Mouse (Mus musculus) MEL (cell line): ENCODE measurements around the gene Cdkn1b. TPM values are rescaled to one million over a fixed set of nuclear protein-coding genes. Genes with fewer than 3 reads are reported as not detected.

Experiments used
- DNase-seq: peaks from one replicate; pipeline ENCODE4 v3.0.0; 2011; ENCODE audit warnings: low read depth, low spot score
- H3K27ac ChIP-seq: 2 replicates; pipeline ENCODE4 v1.5.1; 2012; ENCODE audit warnings: low read depth, mild to moderate bottlenecking, control low read depth, low read length, moderate library complexity; ENCODE audit not compliant: control insufficient read depth
- H3K27me3 ChIP-seq, 2 experiments: fragments of 150-350 bp in 1 of 2; sonication (generic) in 1 of 2; 2 replicates each; pipeline ENCODE4 v1.6.1; 2012; ENCODE audit warnings: low read length in 2 of 2, mild to moderate bottlenecking in 2 of 2, improper control_type of control experiment in 1 of 2, moderate library complexity in 1 of 2; ENCODE audit not compliant: insufficient read depth in 2 of 2, control insufficient read depth in 1 of 2
- H3K36me3 ChIP-seq, 2 experiments: 2 replicates each; pipeline ENCODE4 v1.6.1; 2012 to 2014; ENCODE audit warnings: low read length in 2 of 2, improper control_type of control experiment in 1 of 2, inconsistent platforms in 1 of 2, mild to moderate bottlenecking in 1 of 2; ENCODE audit not compliant: insufficient read depth in 2 of 2, control insufficient read depth in 1 of 2
- H3K4me1 ChIP-seq, 2 experiments: fragments of 150-350 bp in 1 of 2; sonication (generic) in 1 of 2; 2 replicates each; pipeline ENCODE4 v1.6.1; 2012; ENCODE audit warnings: low read length in 2 of 2, improper control_type of control experiment in 1 of 2, mild to moderate bottlenecking in 1 of 2; ENCODE audit not compliant: insufficient read depth in 2 of 2, control insufficient read depth in 1 of 2
- H3K4me3 ChIP-seq, 2 experiments: fragments of 150-350 bp in 1 of 2; sonication (generic) in 1 of 2; 2 replicates each; pipeline ENCODE4 v1.5.1; 2012; ENCODE audit warnings: low read depth in 2 of 2, low read length in 2 of 2, mild to moderate bottlenecking in 2 of 2, moderate library complexity in 2 of 2, control low read depth in 1 of 2, improper control_type of control experiment in 1 of 2; ENCODE audit not compliant: control insufficient read depth in 1 of 2, insufficient read depth in 1 of 2
- H3K79me2 ChIP-seq: 2 replicates; pipeline ENCODE4 v1.6.1; 2012; ENCODE audit warnings: mild to moderate bottlenecking, low read length, moderate library complexity; ENCODE audit not compliant: control insufficient read depth, poor library complexity, insufficient read depth
- H3K9ac ChIP-seq: 2 replicates; pipeline ENCODE4 v1.6.1; 2012; ENCODE audit warnings: low read depth, mild to moderate bottlenecking, control low read depth, low read length, moderate library complexity; ENCODE audit not compliant: control insufficient read depth, poor library complexity, severe bottlenecking
- H3K9me3 ChIP-seq: fragments of 150-350 bp; sonication (generic); replicated peaks from 2 replicates; pipeline ENCODE4 v1.6.1; 2012; ENCODE audit warnings: mild to moderate bottlenecking, low read length, improper control_type of control experiment, moderate library complexity; ENCODE audit not compliant: insufficient read depth
- BHLHE40 ChIP-seq: IDR thresholded peaks from 2 replicates; pipeline ENCODE4 v1.6.1; 2012; ENCODE audit warnings: low read depth, mild to moderate bottlenecking, inconsistent platforms, low read length, improper control_type of control experiment, borderline replicate concordance
- CHD1 ChIP-seq: IDR thresholded peaks from 2 replicates; pipeline ENCODE4 v1.6.1; 2012; ENCODE audit warnings: low read depth, mild to moderate bottlenecking, inconsistent platforms, low read length, improper control_type of control experiment
- CHD2 ChIP-seq: IDR thresholded peaks from 2 replicates; pipeline ENCODE4 v1.6.1; 2011; ENCODE audit warnings: low read length, improper control_type of control experiment
- E2F4 ChIP-seq: IDR thresholded peaks from 2 replicates; pipeline ENCODE4 v1.6.1; 2011; ENCODE audit warnings: low read depth, low read length, improper control_type of control experiment, borderline replicate concordance
- EP300 ChIP-seq, 2 experiments: IDR thresholded peaks; 2 replicates each; pipeline ENCODE4 v1.6.1; 2011; ENCODE audit warnings: improper control_type of control experiment in 2 of 2, low read length in 2 of 2, low read depth in 1 of 2, mild to moderate bottlenecking in 1 of 2
- ETS1 ChIP-seq: IDR thresholded peaks from 2 replicates; pipeline ENCODE4 v1.6.1; 2012; ENCODE audit warnings: low read depth, mild to moderate bottlenecking, inconsistent platforms, low read length, improper control_type of control experiment, moderate library complexity
- GABPA ChIP-seq: IDR thresholded peaks from 2 replicates; pipeline ENCODE4 v1.6.1; 2012; ENCODE audit warnings: low read depth, mild to moderate bottlenecking, inconsistent platforms, low read length, improper control_type of control experiment, moderate library complexity
- HCFC1 ChIP-seq: IDR thresholded peaks from 2 replicates; pipeline ENCODE4 v1.6.1; 2012; ENCODE audit warnings: low read depth, mild to moderate bottlenecking, inconsistent platforms, low read length, improper control_type of control experiment, moderate library complexity
- JUND ChIP-seq: IDR thresholded peaks from 2 replicates; pipeline ENCODE4 v1.6.1; 2011; ENCODE audit warnings: low read depth, mild to moderate bottlenecking, improper control_type of control experiment, low read length
- KAT2A ChIP-seq: conservative IDR thresholded peaks from 2 replicates; pipeline ENCODE4 v1.6.1; 2012; ENCODE audit warnings: low read depth, low read length, improper control_type of control experiment, inconsistent platforms
- MAX ChIP-seq: IDR thresholded peaks from 2 replicates; pipeline ENCODE4 v1.6.1; 2011; ENCODE audit warnings: low read length, improper control_type of control experiment
- MAZ ChIP-seq: IDR thresholded peaks from 2 replicates; pipeline ENCODE4 v1.6.1; 2012; ENCODE audit warnings: low read depth, mild to moderate bottlenecking, inconsistent platforms, low read length, improper control_type of control experiment
- MYC ChIP-seq: IDR thresholded peaks from 2 replicates; pipeline ENCODE4 v1.6.1; 2011; ENCODE audit warnings: low read depth, mild to moderate bottlenecking, low read length, improper control_type of control experiment, moderate library complexity
- NELFE ChIP-seq: IDR thresholded peaks from 2 replicates; pipeline ENCODE4 v1.6.1; 2011; ENCODE audit warnings: low read depth, low read length, improper control_type of control experiment
- NRF1 ChIP-seq: IDR thresholded peaks from 2 replicates; pipeline ENCODE4 v1.6.1; 2014; ENCODE audit warnings: low read depth, mild to moderate bottlenecking, inconsistent platforms, low read length, improper control_type of control experiment, moderate library complexity; ENCODE audit not compliant: poor library complexity, insufficient read depth, severe bottlenecking
- POLR2A ChIP-seq, 2 experiments: IDR thresholded peaks; 2 replicates each; pipeline ENCODE4 v1.6.1; 2011 to 2012; ENCODE audit warnings: low read length in 2 of 2, mild to moderate bottlenecking in 2 of 2, control low read depth in 1 of 2, improper control_type of control experiment in 1 of 2, low read depth in 1 of 2, moderate library complexity in 1 of 2; ENCODE audit not compliant: control insufficient read depth in 1 of 2, insufficient read depth in 1 of 2, poor library complexity in 1 of 2
- POLR2AphosphoS2 ChIP-seq: IDR thresholded peaks from 2 replicates; pipeline ENCODE4 v1.6.1; 2011; ENCODE audit warnings: low read length, improper control_type of control experiment
- POLR2AphosphoS5 ChIP-seq: IDR thresholded peaks from 2 replicates; pipeline ENCODE4 v1.6.1; 2012; ENCODE audit warnings: low read depth, borderline replicate concordance, mild to moderate bottlenecking, inconsistent platforms, low read length, moderate library complexity, mixed read lengths
- SIN3A ChIP-seq: IDR thresholded peaks from 2 replicates; pipeline ENCODE4 v1.6.1; 2012; ENCODE audit warnings: low read length, improper control_type of control experiment, inconsistent platforms
- TAL1 ChIP-seq: IDR thresholded peaks from 2 replicates; pipeline ENCODE4 v1.6.1; 2012; ENCODE audit warnings: mild to moderate bottlenecking, inconsistent platforms, low read length, moderate library complexity, mixed read lengths
- TBP ChIP-seq: IDR thresholded peaks from 2 replicates; pipeline ENCODE4 v1.8.0; 2011; ENCODE audit warnings: low read depth, low read length, improper control_type of control experiment
- TCF12 ChIP-seq: IDR thresholded peaks from 2 replicates; pipeline ENCODE4 v1.6.1; 2014; ENCODE audit warnings: low read depth, mild to moderate bottlenecking, inconsistent platforms, low read length, improper control_type of control experiment, moderate library complexity
- UBTF ChIP-seq: IDR thresholded peaks from 2 replicates; pipeline ENCODE4 v1.6.1; 2012; ENCODE audit warnings: low read depth, mild to moderate bottlenecking, inconsistent platforms, low read length, improper control_type of control experiment, moderate library complexity, borderline replicate concordance; ENCODE audit not compliant: insufficient read depth
- USF2 ChIP-seq, 2 experiments: IDR thresholded peaks; 2 replicates each; pipeline ENCODE4 v1.6.1; 2011 to 2012; ENCODE audit warnings: improper control_type of control experiment in 2 of 2, low read length in 2 of 2, borderline replicate concordance in 1 of 2, inconsistent platforms in 1 of 2, low read depth in 1 of 2, mild to moderate bottlenecking in 1 of 2; ENCODE audit not compliant: insufficient read depth in 1 of 2
- ZMIZ1 ChIP-seq: IDR thresholded peaks from 2 replicates; pipeline ENCODE4 v1.6.1; 2012; ENCODE audit warnings: low read depth, mild to moderate bottlenecking, inconsistent platforms, low read length, improper control_type of control experiment, moderate library complexity
- ZNF384 ChIP-seq: IDR thresholded peaks from 2 replicates; pipeline ENCODE4 v1.6.1; 2012; ENCODE audit warnings: low read depth, mild to moderate bottlenecking, inconsistent platforms, low read length, improper control_type of control experiment
- polyA plus RNA-seq, 2 experiments: library from polyadenylated mRNA; stranded (reverse) in 1 of 2; unstranded in 1 of 2; fragments of >175 nt in 1 of 2; fragments of >200 nt in 1 of 2; gene quantifications; 2 replicates each; pipeline versions ENCODE4 v1.2.1 to v1.2.4; 2012; ENCODE audit warnings: low replicate concordance in 2 of 2, low read depth in 1 of 2; ENCODE audit not compliant: insufficient read length in 2 of 2, insufficient read depth in 1 of 2, missing spikeins in 1 of 2
- total RNA-seq: library from RNA; depleted of rRNA; stranded (reverse); fragments of 300-350 nt; gene quantifications from 2 replicates; pipeline ENCODE4 v1.2.3, GENCODE M21; 2012

The Cdkn1b gene
- total and polyA plus RNA-seq, 3 experiments, result 7.7 to 21.2 TPM; not detected in 1

DNA sequence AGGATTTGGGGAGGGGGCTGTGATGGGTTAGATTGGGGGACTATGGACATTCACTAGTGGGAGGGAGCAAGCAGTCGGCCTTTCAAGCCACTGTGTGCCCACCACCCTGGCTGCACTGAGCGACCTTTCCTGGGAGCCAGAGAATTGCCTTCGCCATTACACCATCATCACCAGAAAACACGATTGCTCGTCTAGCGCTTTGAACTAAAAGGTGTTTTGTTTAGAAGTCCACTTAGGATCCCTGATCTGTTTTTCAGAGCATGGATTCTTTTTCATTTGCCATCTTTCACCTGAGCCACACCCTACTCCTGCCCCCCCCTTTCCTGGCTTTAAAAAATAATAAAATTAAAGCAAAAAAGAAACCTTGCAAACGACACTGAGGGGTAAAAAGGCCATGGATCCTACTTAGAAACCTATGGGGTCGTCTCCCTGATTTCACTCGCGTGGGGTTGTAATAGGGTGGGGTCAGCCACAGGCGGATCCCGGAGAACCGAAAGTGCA lies 7.4 kb downstream of the Cdkn1b start:
- Histone ChIP-seq H3K36me3 (peaks cover 2 to 29% of the 10 kb centered on the region in 2 experiments; a peak in 3 of 4 replicates), H3K79me2 (peaks cover 37% of the 10 kb centered on the region), H3K27me3 (no peaks in the 10 kb centered on the region), H3K9me3 (no peaks in the 10 kb centered on the region), H3K9ac (peak overlapping the region; percentile 97), H3K27ac (peak overlapping the region; percentile 99), H3K4me1 (peaks cover 12 to 13% of the 10 kb centered on the region in 2 experiments), H3K4me3 (peak overlapping the region; percentile 81 to 91)
- TF ChIP-seq TBP (0 out of 2 replicates have a peak, but pooled peaks have one; percentile 6), USF2 (IDR thresholded peaks at IDR 0.05; ENCODE audit: borderline replicate concordance in 1 of 2, insufficient read depth in 1 of 2, low read depth in 1 of 2, low read length in 2 of 2) (no peak), UBTF (0 out of 2 replicates have a peak, but pooled peaks have one; percentile 73), MAX (no peak), TCF12 (peak; percentile 49; the same call in 1 of the 2 replicates), POLR2AphosphoS5 (peak; percentile 27; the same call in 1 of the 2 replicates), CHD1 (peak; percentile 8; the same call in 1 of the 2 replicates)
- DNase-seq, result no peak

DNA sequence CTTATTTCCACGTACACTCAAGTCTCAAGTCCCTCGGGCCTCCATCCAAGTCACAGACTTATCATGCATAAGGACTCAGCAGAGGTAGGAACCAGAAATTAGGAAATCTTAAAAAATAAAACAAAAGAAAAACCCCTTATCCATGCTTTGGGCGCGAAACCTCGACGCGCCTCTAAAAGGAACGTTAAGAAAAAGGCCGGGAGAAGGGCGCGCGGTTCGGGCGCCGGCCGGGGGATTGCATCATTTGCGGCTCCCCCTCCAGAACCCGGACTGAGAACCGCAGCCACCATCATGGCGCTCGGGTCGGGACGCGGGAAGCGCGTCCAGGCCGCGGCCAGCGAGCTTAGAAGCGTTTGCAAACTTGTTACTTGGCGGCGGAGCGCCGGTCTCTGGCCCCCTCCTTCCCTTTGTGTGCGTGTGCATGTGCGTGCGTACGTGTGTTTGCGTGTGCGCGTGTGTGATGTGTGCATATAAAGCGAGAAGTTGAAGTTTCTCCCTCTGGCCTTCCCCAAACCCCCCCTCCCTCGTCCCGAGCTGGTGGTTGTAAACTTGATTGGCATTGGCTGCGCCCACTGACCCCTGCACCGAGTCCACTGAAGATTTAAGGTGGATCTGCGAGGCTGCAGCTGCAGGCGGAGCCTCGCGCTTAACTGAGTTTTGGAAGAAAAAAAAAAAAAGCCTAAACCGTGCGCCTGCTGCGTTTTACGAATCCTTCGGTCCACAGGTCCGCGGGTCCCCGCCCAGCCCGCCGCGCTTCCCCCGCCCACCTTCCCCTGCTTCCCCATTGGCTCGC lies 8.1 kb downstream of the Cdkn1b start:
- H3K9me3 ChIP-seq, result no peaks in the 10 kb centered on the region
- H3K27ac ChIP-seq, result peak overlapping the region; percentile 99
- peaks cover 36% of the 10 kb centered on the region for H3K79me2 ChIP-seq
- H3K27me3 ChIP-seq, result no peaks in the 10 kb centered on the region
- H3K36me3 ChIP-seq, result peaks cover 2 to 31% of the 10 kb centered on the region in 2 experiments; a peak in 3 of 4 replicates
- TF ChIP-seq ZNF384 (peak; percentile 97), POLR2AphosphoS5 (peak; percentile 85), POLR2AphosphoS2 (peak; percentile 72; the same call in 1 of the 2 replicates), EP300 (IDR thresholded peaks at IDR 0.05; ENCODE audit: low read depth in 1 of 2, low read length in 2 of 2) (peak in 1 of 2 experiments; percentile 43; a peak in 1 of 4 replicates), KAT2A (peak; percentile 39; the same call in 1 of the 2 replicates), TBP (peak; percentile 66; the same call in 1 of the 2 replicates), TAL1 (no peak), CHD2 (no peak), MAZ (peak; percentile 75), MYC (peak; percentile 89), POLR2A (IDR thresholded peaks at IDR 0.05; ENCODE audit: control insufficient read depth in 1 of 2, insufficient read depth in 1 of 2, low read depth in 1 of 2, low read length in 2 of 2, poor library complexity in 1 of 2) (peak; percentile 62 to 87), E2F4 (peak; percentile 81; the same call in 1 of the 2 replicates), NRF1 (peak; percentile 55; the same call in 1 of the 2 replicates), TCF12 (peak; percentile 51), ETS1 (peak; percentile 35), ZMIZ1 (peak; percentile 73; the same call in 1 of the 2 replicates), USF2 (IDR thresholded peaks at IDR 0.05; ENCODE audit: borderline replicate concordance in 1 of 2, insufficient read depth in 1 of 2, low read depth in 1 of 2, low read length in 2 of 2) (no peak), BHLHE40 (no peak), HCFC1 (peak; percentile 74), GABPA (no peak), SIN3A (peak; percentile 75), JUND (no peak), CHD1 (no peak), NELFE (peak; percentile 84), MAX (peak; percentile 84)
- peaks cover 13 to 17% of the 10 kb centered on the region in 2 experiments for H3K4me1 ChIP-seq
- DNase-seq, result peak; percentile 96
- peak overlapping the region; percentile 86 to 91 for H3K4me3 ChIP-seq
- H3K9ac ChIP-seq, result peak overlapping the region; percentile 97
